Mouse (Mus musculus): ENCODE measurements around the gene Gm11084.

GRCm38 (mm10) chr2:72970831-72971230 is 15.7 kb downstream of the Gm11084 start:
- no peak for TF ChIP-seq CTCF (IDR thresholded peaks at IDR 0.05; ENCODE audit: low read depth)
- no peak for TF ChIP-seq EP300 (IDR thresholded peaks at IDR 0.05; ENCODE audit: low read depth)
